Mouse (Mus musculus) ES-Bruce4 (cell line): ENCODE data around the gene Lemd1.

ENCODE experiments used
- CTCF ChIP-seq: IDR thresholded peaks from one replicate; pipeline ENCODE4 v1.8.1; 2011; ENCODE audit warnings: low read depth, low read length
- EP300 ChIP-seq: IDR thresholded peaks from 2 replicates; pipeline ENCODE4 v1.6.1; 2011; ENCODE audit warnings: low read depth, low read length; ENCODE audit not compliant: insufficient read depth

DNA sequence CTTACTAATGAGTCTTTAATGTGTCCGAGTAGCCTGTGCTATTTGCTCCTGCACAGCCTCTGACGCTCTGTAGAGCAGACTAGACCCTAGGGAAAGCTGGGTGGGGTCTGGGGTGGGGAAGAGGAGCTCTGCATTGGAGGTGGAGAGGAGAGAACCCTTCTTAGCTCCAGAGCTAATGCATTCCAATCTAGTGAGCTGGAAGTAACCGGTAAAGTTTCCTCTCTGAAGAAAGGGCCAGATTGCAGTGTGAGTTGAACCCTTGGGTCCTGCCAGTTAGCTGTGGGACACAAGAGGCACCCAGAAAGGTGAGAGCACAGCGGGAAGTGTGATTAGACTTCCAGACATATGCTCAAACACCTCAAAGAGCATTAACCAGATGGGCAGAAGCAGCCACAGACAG lies 100.5 kb downstream of the Lemd1 start:
- no peak for TF ChIP-seq EP300
- TF ChIP-seq CTCF: no peak
